Mouse (Mus musculus) liver, postnatal 0 days (tissue): ENCODE results near the gene Ctnnb1. TPM values are rescaled to one million over a fixed set of nuclear protein-coding genes. Genes with fewer than 3 reads are reported as not detected.

Source experiments
- ATAC-seq: fragments of 200-750 bp; cut with Nextera tagmentation; 2 replicates; pipeline ENCODE4 v1.8.0; 2017; ENCODE audit warnings: mild to moderate bottlenecking, moderate library complexity
- DNase-seq: peaks from one replicate; pipeline ENCODE4 v3.0.0-alpha.2; 2016
- H3K27ac ChIP-seq: fragments of 300-500 bp; sonication (generic); 2 replicates; pipeline ENCODE4 v1.5.1; 2014; ENCODE audit warnings: antibody characterized with exemption, moderate library complexity, mild to moderate bottlenecking, low read depth
- H3K27me3 ChIP-seq: fragments of 300-500 bp; sonication (generic); 2 replicates; pipeline ENCODE4 v1.6.1; 2014; ENCODE audit warnings: low read length, control low read depth, mixed read lengths; ENCODE audit not compliant: insufficient read depth
- H3K36me3 ChIP-seq: fragments of 300-500 bp; sonication (generic); replicated peaks from 2 replicates; pipeline ENCODE4 v1.6.1; 2014; ENCODE audit warnings: mild to moderate bottlenecking, control low read depth, low read length, moderate library complexity, mixed read lengths; ENCODE audit not compliant: insufficient read depth
- H3K4me1 ChIP-seq: fragments of 300-500 bp; sonication (generic); 2 replicates; pipeline ENCODE4 v1.6.1; 2014; ENCODE audit warnings: antibody characterized with exemption, mild to moderate bottlenecking, control low read depth; ENCODE audit not compliant: insufficient read depth
- H3K4me2 ChIP-seq: fragments of 300-500 bp; sonication (generic); 2 replicates; pipeline ENCODE4 v1.6.1; 2014; ENCODE audit warnings: low read depth, mild to moderate bottlenecking, low read length, moderate library complexity, mixed read lengths
- H3K4me3 ChIP-seq: fragments of 300-500 bp; sonication (generic); 2 replicates; pipeline ENCODE4 v1.5.1; 2014; ENCODE audit warnings: low read depth, low read length
- H3K9ac ChIP-seq: fragments of 300-500 bp; sonication (generic); replicated peaks from 2 replicates; pipeline ENCODE4 v1.6.1; 2014; ENCODE audit warnings: mild to moderate bottlenecking, moderate library complexity
- H3K9me3 ChIP-seq: fragments of 300-500 bp; sonication (generic); 2 replicates; pipeline ENCODE4 v1.6.1; 2016; ENCODE audit warnings: mild to moderate bottlenecking, control low read depth, low read length, mixed read lengths
- CTCF ChIP-seq: sonication (generic); IDR thresholded peaks from 2 replicates; pipeline ENCODE4 v1.5.1; 2016; ENCODE audit warnings: antibody characterized with exemption, low read depth
- EP300 ChIP-seq: IDR thresholded peaks from 2 replicates; pipeline ENCODE4 v1.6.1; 2016; ENCODE audit warnings: antibody characterized with exemption, low read depth, mild to moderate bottlenecking
- WGBS: fragments of 180-500 bp; shearing (Covaris S2); extraction: QIAGEN DNeasy Blood & Tissue Kit; methylation state at CpG from one replicate; pipeline ENCODE4 v1.1.7; 2014; ENCODE audit not compliant: insufficient replicate concordance; 5-methylcytosine and 5-hydroxymethylcytosine counted together
- polyA plus RNA-seq: library from polyadenylated mRNA; unstranded; fragments of >200 nt; fragmentation: Nextera tagmentation; extraction: Ambion mirVana; gene quantifications from 2 replicates; pipeline ENCODE4 v1.2.1, GENCODE M21; 2015

Gene Ctnnb1
- polyA plus RNA-seq, 1 experiment from 2014 or later = 72.7 TPM

DNA sequence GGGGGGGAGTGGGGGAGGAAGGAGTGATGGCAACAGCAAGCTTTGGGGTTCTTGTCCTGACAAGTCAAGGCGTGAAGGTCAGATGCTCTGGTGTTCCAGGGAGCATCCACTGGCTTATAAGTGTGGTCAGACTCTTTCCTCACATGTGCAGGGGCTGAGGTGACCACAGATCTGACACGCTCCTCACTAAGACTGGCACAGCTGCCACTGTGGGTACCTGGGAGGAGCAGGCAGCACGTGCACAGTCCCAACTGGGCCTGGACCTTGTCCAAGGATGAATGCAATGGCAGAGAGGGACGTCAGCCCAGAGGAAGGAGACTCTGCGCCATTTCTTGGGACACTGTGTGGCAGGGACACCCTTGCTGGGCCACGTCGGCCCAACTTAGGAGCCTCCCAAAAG is 52.8 kb downstream of the Ctnnb1 start:
- TF ChIP-seq CTCF (no peak), EP300 (no peak)
- DNase-seq = no peak
- no peaks in the 10 kb centered on the region for H3K27me3 ChIP-seq
- no peaks in the 10 kb centered on the region for H3K36me3 ChIP-seq
- H3K4me3 ChIP-seq = no peak overlapping the region
- H3K4me1 ChIP-seq = 0 out of 2 replicates have a peak, but pooled peaks cover 3% of the 10 kb centered on the region
- 82% methylated on average over 7 of the region's 7 CpGs for WGBS
- H3K9me3 ChIP-seq = no peaks in the 10 kb centered on the region
- no peak overlapping the region for H3K9ac ChIP-seq
- no peak for ATAC-seq
- no peak overlapping the region for H3K4me2 ChIP-seq
- no peak overlapping the region for H3K27ac ChIP-seq

DNA sequence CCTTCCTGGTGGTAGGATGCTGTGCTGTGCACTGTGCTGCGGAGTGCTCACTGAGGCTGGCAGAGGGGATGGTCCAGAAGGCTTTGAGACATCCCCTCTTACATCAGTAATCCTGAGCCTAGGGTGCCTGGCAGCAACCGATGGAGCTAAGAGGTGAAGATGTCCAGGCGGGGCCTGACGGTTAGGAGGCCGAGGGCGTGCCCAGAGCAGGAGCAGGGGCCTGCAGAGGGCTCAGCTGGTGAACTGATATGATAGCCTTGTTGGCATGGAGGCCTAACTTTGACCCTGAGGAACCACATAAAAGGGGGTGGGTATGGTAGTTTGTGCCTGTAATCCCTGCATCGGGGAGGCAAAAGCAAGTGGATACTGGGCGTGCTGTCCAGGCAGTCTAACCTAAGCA is 54.8 kb downstream of the Ctnnb1 start:
- 0 out of 2 replicates have a peak, but pooled peaks cover 3% of the 10 kb centered on the region for H3K4me1 ChIP-seq
- H3K9ac ChIP-seq = no peak overlapping the region
- no peak for ATAC-seq
- WGBS = 82% methylated on average over 8 of the region's 8 CpGs
- no peak for DNase-seq
- no peak overlapping the region for H3K4me2 ChIP-seq
- H3K27me3 ChIP-seq = no peaks in the 10 kb centered on the region
- H3K4me3 ChIP-seq = no peak overlapping the region
- no peak for TF ChIP-seq CTCF
- TF ChIP-seq EP300 = no peak
- H3K27ac ChIP-seq = no peak overlapping the region
- no peaks in the 10 kb centered on the region for H3K9me3 ChIP-seq
- H3K36me3 ChIP-seq = no peaks in the 10 kb centered on the region

DNA sequence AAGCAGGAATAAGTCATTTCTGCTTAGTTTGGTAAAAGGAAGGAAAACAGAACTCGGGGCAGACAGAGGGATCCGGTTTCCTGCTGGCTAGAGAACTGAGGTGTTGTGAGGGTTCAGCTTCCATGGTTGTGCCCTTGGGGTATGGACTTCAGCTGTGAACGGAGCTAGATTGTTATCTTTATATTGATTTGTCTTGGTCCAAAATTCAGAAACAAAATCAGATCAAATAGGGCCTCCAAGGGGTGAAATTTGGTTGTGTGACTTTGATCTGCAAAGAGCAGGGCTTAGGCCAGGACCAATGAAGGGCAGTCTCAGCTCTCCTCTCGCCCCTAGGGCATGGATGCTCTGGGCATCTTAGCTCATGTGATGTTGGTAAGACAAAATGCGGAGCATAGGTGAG is 55.5 kb downstream of the Ctnnb1 start:
- Histone ChIP-seq H3K36me3 (no peaks in the 10 kb centered on the region), H3K4me1 (0 out of 2 replicates have a peak, but pooled peaks cover 3% of the 10 kb centered on the region), H3K4me3 (no peak overlapping the region), H3K9ac (no peak overlapping the region), H3K9me3 (no peaks in the 10 kb centered on the region), H3K27me3 (no peaks in the 10 kb centered on the region), H3K27ac (no peak overlapping the region), H3K4me2 (no peak overlapping the region)
- ATAC-seq (peak; percentile 36; the same call in 1 of the 2 replicates), DNase-seq (no peak)
- WGBS = 57% methylated on average over 5 of the region's 5 CpGs
- TF ChIP-seq EP300 (no peak), CTCF (no peak)

DNA sequence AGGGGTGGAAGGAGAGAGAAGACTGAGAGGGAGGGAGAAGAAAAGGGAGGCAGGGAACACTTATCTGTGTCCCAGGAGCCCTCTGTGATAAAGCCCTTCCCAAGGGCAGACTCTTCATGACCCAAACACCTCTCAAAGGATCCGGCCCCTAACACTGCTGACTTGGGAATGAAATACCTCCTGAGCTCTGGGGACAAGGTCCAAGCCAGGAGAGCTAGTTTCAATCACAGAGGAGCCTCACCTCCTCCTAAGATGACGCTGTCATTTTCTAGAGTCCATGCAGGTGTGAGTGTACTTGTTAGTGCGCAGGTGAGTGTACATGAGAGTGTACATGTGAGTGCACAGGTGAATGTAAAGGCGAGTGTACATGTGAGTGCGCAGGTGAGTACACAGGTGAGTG is 56.0 kb downstream of the Ctnnb1 start:
- Histone ChIP-seq H3K4me2 (no peak overlapping the region), H3K4me1 (0 out of 2 replicates have a peak, but pooled peaks cover 3% of the 10 kb centered on the region), H3K9me3 (no peaks in the 10 kb centered on the region), H3K36me3 (no peaks in the 10 kb centered on the region), H3K4me3 (no peak overlapping the region), H3K27me3 (no peaks in the 10 kb centered on the region), H3K9ac (no peak overlapping the region), H3K27ac (no peak overlapping the region)
- 85% methylated on average over 5 of the region's 5 CpGs for WGBS
- DNase-seq (no peak), ATAC-seq (no peak)
- TF ChIP-seq CTCF = no peak
- TF ChIP-seq EP300 = no peak

DNA sequence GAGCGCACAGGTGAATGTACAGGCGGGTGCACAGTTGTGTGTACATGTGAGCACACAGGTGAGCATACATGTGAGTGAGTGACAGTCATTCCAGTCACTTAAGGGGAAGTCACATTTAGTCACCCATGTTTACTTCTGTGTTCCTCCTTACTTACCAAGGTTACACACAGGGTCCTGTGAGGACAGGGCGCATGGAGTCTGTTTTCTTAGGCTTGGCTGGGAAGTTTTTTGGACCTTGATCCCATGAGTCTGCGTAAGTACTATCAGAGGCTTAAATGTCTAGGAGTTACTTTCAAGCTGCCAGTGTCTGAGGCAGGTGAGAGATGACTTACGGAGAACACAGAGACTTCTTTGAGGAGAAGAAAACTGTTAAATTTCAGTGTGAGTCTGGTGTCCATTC is 56.5 kb downstream of the Ctnnb1 start:
- no peaks in the 10 kb centered on the region for H3K27me3 ChIP-seq
- no peaks in the 10 kb centered on the region for H3K9me3 ChIP-seq
- H3K4me2 ChIP-seq = no peak overlapping the region
- no peak overlapping the region for H3K4me3 ChIP-seq
- H3K9ac ChIP-seq = no peak overlapping the region
- no peak for ATAC-seq
- no peaks in the 10 kb centered on the region for H3K36me3 ChIP-seq
- no peak for DNase-seq
- WGBS = 75% methylated on average over 5 of the region's 5 CpGs
- TF ChIP-seq EP300 (no peak), CTCF (no peak)
- no peak overlapping the region for H3K27ac ChIP-seq
- 0 out of 2 replicates have a peak, but pooled peaks cover 3% of the 10 kb centered on the region for H3K4me1 ChIP-seq

DNA sequence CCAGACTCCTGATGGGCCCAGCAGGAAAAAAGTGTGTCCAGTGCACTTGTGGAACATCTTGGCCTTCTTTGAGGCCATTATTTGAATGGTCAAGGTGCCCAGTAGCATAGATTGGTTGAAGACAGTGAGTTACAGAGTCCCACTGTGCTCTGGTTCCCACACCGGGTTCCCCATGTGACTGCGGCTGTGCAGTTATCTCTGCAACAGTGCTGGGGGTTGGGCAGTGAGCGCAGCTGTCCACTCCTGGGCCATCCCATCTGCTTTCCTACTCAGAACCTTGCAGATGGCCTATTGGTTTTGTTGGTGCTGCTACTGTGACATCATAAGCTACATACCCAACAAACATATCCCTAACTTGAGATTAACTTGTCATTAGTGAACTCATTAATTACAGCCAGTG is 57.2 kb downstream of the Ctnnb1 start:
- ATAC-seq (no peak), DNase-seq (no peak)
- Histone ChIP-seq H3K4me1 (0 out of 2 replicates have a peak, but pooled peaks cover 3% of the 10 kb centered on the region), H3K27me3 (no peaks in the 10 kb centered on the region), H3K9ac (no peak overlapping the region), H3K36me3 (no peaks in the 10 kb centered on the region), H3K9me3 (no peaks in the 10 kb centered on the region), H3K4me3 (no peak overlapping the region), H3K27ac (no peak overlapping the region), H3K4me2 (no peak overlapping the region)
- WGBS = 73% methylated on average over 3 of the region's 3 CpGs
- TF ChIP-seq CTCF (no peak), EP300 (no peak)

DNA sequence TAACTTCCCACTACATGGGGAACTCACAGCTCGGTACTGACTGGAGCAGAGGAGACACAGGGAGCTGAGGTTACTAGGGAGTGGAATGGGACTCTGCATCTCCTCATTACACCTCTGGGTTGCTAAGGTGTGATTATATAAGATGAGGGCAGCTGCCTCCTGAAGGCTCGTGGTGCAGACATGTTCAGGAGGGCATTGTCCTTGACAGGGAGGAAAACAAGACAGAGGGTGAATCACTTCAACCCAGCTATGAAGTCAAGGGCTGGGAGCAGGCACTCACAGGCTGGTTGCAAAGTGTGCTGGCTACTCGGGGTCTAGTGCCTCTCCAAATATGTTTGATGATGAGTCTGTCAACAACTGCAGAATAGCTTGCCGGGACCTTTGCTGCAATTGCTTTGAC is 58.0 kb downstream of the Ctnnb1 start:
- WGBS = 54% methylated on average over 4 of the region's 4 CpGs
- Histone ChIP-seq H3K4me3 (no peak overlapping the region), H3K27me3 (no peaks in the 10 kb centered on the region), H3K27ac (no peak overlapping the region), H3K9me3 (no peaks in the 10 kb centered on the region), H3K9ac (no peak overlapping the region), H3K4me1 (0 out of 2 replicates have a peak, but pooled peaks cover 3% of the 10 kb centered on the region), H3K4me2 (no peak overlapping the region), H3K36me3 (no peaks in the 10 kb centered on the region)
- no peak for DNase-seq
- TF ChIP-seq EP300 (no peak), CTCF (no peak)
- ATAC-seq = no peak
